Mouse (Mus musculus) small intestine, adult 2 months (tissue): ENCODE results near the gene Tap2.

Source experiments
- CTCF ChIP-seq: fragments of 200-500 bp; IDR thresholded peaks from 2 replicates; pipeline ENCODE4 v1.5.1; 2012; ENCODE audit warnings: low read depth, mild to moderate bottlenecking, control low read depth, inconsistent platforms, low read length, moderate library complexity, mixed read lengths; ENCODE audit not compliant: insufficient replicate concordance, insufficient read length; ENCODE audit errors: extremely low read depth
- POLR2A ChIP-seq: fragments of 200-500 bp; IDR thresholded peaks from 2 replicates; pipeline ENCODE4 v1.6.1; 2012; ENCODE audit warnings: low read depth, mild to moderate bottlenecking, control low read depth, inconsistent platforms, low read length, moderate library complexity

- TF ChIP-seq CTCF, result no peak
- no peak for TF ChIP-seq POLR2A
Observed at GRCm38 (mm10) chr17:34201506-34202055, 1.7 kb upstream of the Tap2 start.
